Mouse (Mus musculus): Measurements from ENCODE around the gene Ap5b1. TPM values are rescaled to one million over a fixed set of nuclear protein-coding genes. Genes with fewer than 3 reads are reported as not detected.

The Ap5b1 gene
- total and polyA plus RNA-seq, 3 experiments, result 18.0 to 28.1 TPM; not detected in 1

GRCm38 (mm10) chr19:5547471-5548056 lies 20.3 kb upstream of the Ap5b1 start:
- H3K79me2 ChIP-seq (ENCODE audit: control insufficient read depth, insufficient read depth, low read length, poor library complexity), result no peaks in the 10 kb centered on the region
- peak; percentile 80 for DNase-seq (ENCODE audit: low read depth, low spot score)
- H3K9ac ChIP-seq (ENCODE audit: control insufficient read depth, low read depth, low read length, poor library complexity, severe bottlenecking), result no peak overlapping the region; the same call in 1 of the 2 replicates
- no peak overlapping the region for H3K4me3 ChIP-seq (ENCODE audit: control insufficient read depth in 1 of 2, insufficient read depth in 1 of 2, low read depth in 2 of 2, low read length in 2 of 2)
- no peaks in the 10 kb centered on the region for H3K27me3 ChIP-seq (ENCODE audit: control insufficient read depth in 1 of 2, insufficient read depth in 2 of 2, low read length in 2 of 2)
- TF ChIP-seq ZC3H11A (IDR thresholded peaks at IDR 0.05; ENCODE audit: low read depth, low read length) (no peak), GATA1 (IDR thresholded peaks at IDR 0.05; ENCODE audit: low read depth, low read length) (peak; percentile 66), EP300 (IDR thresholded peaks at IDR 0.05; ENCODE audit: low read depth in 1 of 2, low read length in 2 of 2) (peak; percentile 11 to 72; a peak in 3 of 4 replicates)
- H3K9me3 ChIP-seq (replicated peaks; ENCODE audit: insufficient read depth, low read length), result no peaks in the 10 kb centered on the region
- H3K36me3 ChIP-seq (ENCODE audit: control insufficient read depth in 1 of 2, insufficient read depth in 2 of 2, low read length in 2 of 2), result peaks cover 0 to 10% of the 10 kb centered on the region in 2 experiments; a peak in 2 of 4 replicates
- H3K27ac ChIP-seq (ENCODE audit: control insufficient read depth, low read depth, low read length), result peak overlapping the region; percentile 53
- H3K4me1 ChIP-seq (ENCODE audit: control insufficient read depth in 1 of 2, insufficient read depth in 2 of 2, low read length in 2 of 2), result peaks cover 0 to 21% of the 10 kb centered on the region in 2 experiments; a peak in 2 of 4 replicates

- DNase-seq (ENCODE audit: low read depth, low spot score), result no peak
- no peak overlapping the region for H3K4me3 ChIP-seq (ENCODE audit: control insufficient read depth in 1 of 2, insufficient read depth in 1 of 2, low read depth in 2 of 2, low read length in 2 of 2)
- TF ChIP-seq MXI1 (IDR thresholded peaks at IDR 0.05; ENCODE audit: low read depth, low read length) (no peak), ETS1 (IDR thresholded peaks at IDR 0.05; ENCODE audit: low read depth, low read length) (no peak), POLR2AphosphoS5 (IDR thresholded peaks at IDR 0.05; ENCODE audit: borderline replicate concordance, low read depth, low read length) (no peak), GABPA (IDR thresholded peaks at IDR 0.05; ENCODE audit: low read depth, low read length) (no peak), ZKSCAN1 (IDR thresholded peaks at IDR 0.05; ENCODE audit: low read depth, low read length) (no peak), MAX (IDR thresholded peaks at IDR 0.05; ENCODE audit: low read length) (no peak), USF2 (IDR thresholded peaks at IDR 0.05; ENCODE audit: borderline replicate concordance in 1 of 2, insufficient read depth in 1 of 2, low read depth in 1 of 2, low read length in 2 of 2) (no peak), ZMIZ1 (IDR thresholded peaks at IDR 0.05; ENCODE audit: low read depth, low read length) (no peak), CHD1 (IDR thresholded peaks at IDR 0.05; ENCODE audit: low read depth, low read length) (no peak), BHLHE40 (IDR thresholded peaks at IDR 0.05; ENCODE audit: borderline replicate concordance, low read depth, low read length) (no peak), MAFK (IDR thresholded peaks at IDR 0.05; ENCODE audit: borderline replicate concordance, low read depth, low read length) (no peak), RAD21 (IDR thresholded peaks at IDR 0.05; ENCODE audit: low read depth, low read length) (no peak), TCF12 (IDR thresholded peaks at IDR 0.05; ENCODE audit: low read depth, low read length) (no peak), CHD2 (IDR thresholded peaks at IDR 0.05; ENCODE audit: low read length) (no peak), EP300 (IDR thresholded peaks at IDR 0.05; ENCODE audit: low read depth in 1 of 2, low read length in 2 of 2) (no peak), E2F4 (IDR thresholded peaks at IDR 0.05; ENCODE audit: borderline replicate concordance, low read depth, low read length) (no peak), UBTF (IDR thresholded peaks at IDR 0.05; ENCODE audit: borderline replicate concordance, insufficient read depth, low read depth, low read length) (no peak), KAT2A (conservative IDR thresholded peaks at IDR 0.05; ENCODE audit: low read depth, low read length) (no peak), NRF1 (IDR thresholded peaks at IDR 0.05; ENCODE audit: insufficient read depth, low read depth, low read length, poor library complexity, severe bottlenecking) (no peak), TAL1 (IDR thresholded peaks at IDR 0.05; ENCODE audit: low read length) (no peak)
- no peak overlapping the region for H3K9ac ChIP-seq (ENCODE audit: control insufficient read depth, low read depth, low read length, poor library complexity, severe bottlenecking)
- no peaks in the 10 kb centered on the region for H3K36me3 ChIP-seq (ENCODE audit: control insufficient read depth in 1 of 2, insufficient read depth in 2 of 2, low read length in 2 of 2)
- H3K27ac ChIP-seq (ENCODE audit: control insufficient read depth, low read depth, low read length), result no peak overlapping the region
- no peaks in the 10 kb centered on the region for H3K79me2 ChIP-seq (ENCODE audit: control insufficient read depth, insufficient read depth, low read length, poor library complexity)
- H3K9me3 ChIP-seq (replicated peaks; ENCODE audit: insufficient read depth, low read length), result no peaks in the 10 kb centered on the region
- H3K4me1 ChIP-seq (ENCODE audit: control insufficient read depth in 1 of 2, insufficient read depth in 2 of 2, low read length in 2 of 2), result peaks cover 0 to 2% of the 10 kb centered on the region in 2 experiments; a peak in 1 of 4 replicates
- no peaks in the 10 kb centered on the region for H3K27me3 ChIP-seq (ENCODE audit: control insufficient read depth in 1 of 2, insufficient read depth in 2 of 2, low read length in 2 of 2)
Measured at GRCm38 (mm10) chr19:5553802-5554201, 14.0 kb upstream of the Ap5b1 start.
